Mouse (Mus musculus) heart, embryonic 13.5 days (tissue): ENCODE data around the gene Sprr2f. TPM values are rescaled to one million over a fixed set of nuclear protein-coding genes. Genes with fewer than 3 reads are reported as not detected.

Source experiments
- ATAC-seq: fragments of 200-750 bp; cut with Nextera tagmentation; 2 replicates; pipeline ENCODE4 v1.8.0; 2017; ENCODE audit warnings: moderate TSS enrichment; ENCODE audit not compliant: insufficient number of reproducible peaks, low FRiP score, low TSS enrichment; ENCODE audit errors: extremely low read depth
- H3K27ac ChIP-seq: fragments of 300-500 bp; sonication (generic); replicated peaks from 2 replicates; pipeline ENCODE4 v1.5.1; 2015; ENCODE audit warnings: moderate library complexity, mild to moderate bottlenecking, inconsistent platforms
- H3K27me3 ChIP-seq: fragments of 300-500 bp; sonication (generic); replicated peaks from 2 replicates; pipeline ENCODE4 v1.6.1; 2015; ENCODE audit warnings: mild to moderate bottlenecking, inconsistent platforms
- H3K36me3 ChIP-seq: fragments of 300-500 bp; sonication (generic); 2 replicates; pipeline ENCODE4 v1.6.1; 2015; ENCODE audit warnings: mild to moderate bottlenecking, inconsistent platforms
- H3K4me1 ChIP-seq: fragments of 300-500 bp; sonication (generic); 2 replicates; pipeline ENCODE4 v1.6.1; 2015; ENCODE audit warnings: inconsistent platforms
- H3K4me2 ChIP-seq: fragments of 300-500 bp; sonication (generic); 2 replicates; pipeline ENCODE4 v1.6.1; 2015; ENCODE audit warnings: inconsistent platforms, mild to moderate bottlenecking, moderate library complexity
- H3K4me3 ChIP-seq: fragments of 300-500 bp; sonication (generic); 2 replicates; pipeline ENCODE4 v1.5.1; 2015; ENCODE audit warnings: moderate library complexity, mild to moderate bottlenecking, inconsistent platforms
- H3K9ac ChIP-seq: fragments of 300-500 bp; sonication (generic); 2 replicates; pipeline ENCODE4 v1.6.1; 2015; ENCODE audit warnings: inconsistent platforms, mild to moderate bottlenecking, moderate library complexity
- H3K9me3 ChIP-seq: fragments of 300-500 bp; sonication (generic); 2 replicates; pipeline ENCODE4 v1.6.1; 2016; ENCODE audit warnings: inconsistent platforms
- WGBS: fragments of 180-500 bp; shearing (Covaris S2); methylation state at CpG from one replicate; pipeline ENCODE4 v1.1.7; 2015; ENCODE audit warnings: mixed read lengths; 5-methylcytosine and 5-hydroxymethylcytosine counted together
- polyA plus RNA-seq: library from polyadenylated mRNA; unstranded; fragments of >200 nt; fragmentation: Nextera tagmentation; extraction: Ambion mirVana; gene quantifications from 2 replicates; pipeline ENCODE4 v1.2.1, GENCODE M21; 2015

The Sprr2f gene
- not detected in 2 replicates for polyA plus RNA-seq

- 50% methylated on average over 3 of the region's 3 CpGs for WGBS
- no peak for ATAC-seq
- no peak within 1 kb of the TSS for H3K4me3 ChIP-seq
- no peaks in the 10 kb centered on the region for H3K36me3 ChIP-seq
- H3K4me1 ChIP-seq = no peaks in the 10 kb centered on the region
- no peaks in the 10 kb centered on the region for H3K27me3 ChIP-seq
- no peak within 1 kb of the TSS for H3K9ac ChIP-seq
- no peaks in the 10 kb centered on the region for H3K9me3 ChIP-seq
- H3K27ac ChIP-seq = no peak within 1 kb of the TSS
- no peak within 1 kb of the TSS for H3K4me2 ChIP-seq
These were observed at the start of gene Sprr2f for GRCm38 (mm10) chr3:92364887-92365286. Sprr2f (plus strand) TSS chr3:92365187.

GRCm38 (mm10) chr3:92316320-92316719 is 48.7 kb upstream of the Sprr2f start, which contains the start of gene Sprr2b:
Sprr2b (plus strand) TSS chr3:92316620.
- Histone ChIP-seq H3K9me3 (no peaks in the 10 kb centered on the region), H3K27me3 (no peaks in the 10 kb centered on the region), H3K4me3 (no peak within 1 kb of the TSS), H3K4me1 (no peaks in the 10 kb centered on the region), H3K9ac (no peak within 1 kb of the TSS), H3K36me3 (no peaks in the 10 kb centered on the region), H3K27ac (no peak within 1 kb of the TSS), H3K4me2 (no peak within 1 kb of the TSS)
- no peak for ATAC-seq
- 72% methylated on average over 2 of the region's 2 CpGs for WGBS

- Histone ChIP-seq H3K36me3 (no peaks in the 10 kb centered on the region), H3K4me3 (no peak overlapping the region), H3K9ac (no peak overlapping the region), H3K4me1 (no peaks in the 10 kb centered on the region), H3K9me3 (no peaks in the 10 kb centered on the region), H3K4me2 (no peak overlapping the region), H3K27me3 (no peaks in the 10 kb centered on the region), H3K27ac (no peak overlapping the region)
- 76% methylated on average over 2 of the region's 2 CpGs for WGBS
- ATAC-seq = no peak
These were observed 47.6 kb upstream of the Sprr2f start for GRCm38 (mm10) chr3:92317384-92317783.

- WGBS = 76% methylated on average over 1 of the region's 1 CpGs
- Histone ChIP-seq H3K4me3 (no peak overlapping the region), H3K4me2 (no peak overlapping the region), H3K27me3 (no peaks in the 10 kb centered on the region), H3K27ac (no peak overlapping the region), H3K9me3 (no peaks in the 10 kb centered on the region), H3K9ac (no peak overlapping the region), H3K4me1 (no peaks in the 10 kb centered on the region), H3K36me3 (no peaks in the 10 kb centered on the region)
- ATAC-seq = no peak
These were observed 28.7 kb upstream of the Sprr2f start for GRCm38 (mm10) chr3:92336278-92336677.

- Histone ChIP-seq H3K27ac (no peak within 1 kb of the TSS), H3K36me3 (no peaks in the 10 kb centered on the region), H3K9ac (no peak within 1 kb of the TSS), H3K9me3 (no peaks in the 10 kb centered on the region), H3K4me1 (no peaks in the 10 kb centered on the region), H3K4me3 (no peak within 1 kb of the TSS), H3K4me2 (no peak within 1 kb of the TSS), H3K27me3 (no peaks in the 10 kb centered on the region)
- 83% methylated on average over 5 of the region's 5 CpGs for WGBS
- no peak for ATAC-seq
These were observed 26.1 kb upstream of the Sprr2f start, which contains the start of gene Sprr2d for GRCm38 (mm10) chr3:92338840-92339239. Sprr2d (plus strand) TSS chr3:92339140.

GRCm38 (mm10) chr3:92351843-92352242 is 13.1 kb upstream of the Sprr2f start, which contains the start of gene Sprr2e:
Sprr2e (plus strand) TSS chr3:92352143.
- H3K4me2 ChIP-seq = no peak within 1 kb of the TSS
- WGBS = 77% methylated on average over 2 of the region's 2 CpGs
- no peaks in the 10 kb centered on the region for H3K9me3 ChIP-seq
- ATAC-seq = no peak
- H3K9ac ChIP-seq = no peak within 1 kb of the TSS
- no peaks in the 10 kb centered on the region for H3K36me3 ChIP-seq
- no peak within 1 kb of the TSS for H3K27ac ChIP-seq
- no peak within 1 kb of the TSS for H3K4me3 ChIP-seq
- H3K27me3 ChIP-seq = no peaks in the 10 kb centered on the region
- no peaks in the 10 kb centered on the region for H3K4me1 ChIP-seq

- no peak overlapping the region for H3K9ac ChIP-seq
- H3K4me1 ChIP-seq = no peaks in the 10 kb centered on the region
- H3K36me3 ChIP-seq = no peaks in the 10 kb centered on the region
- no peaks in the 10 kb centered on the region; the same call in 1 of the 2 replicates for H3K9me3 ChIP-seq
- no peaks in the 10 kb centered on the region for H3K27me3 ChIP-seq
- H3K4me3 ChIP-seq = no peak overlapping the region
- H3K27ac ChIP-seq = no peak overlapping the region
- no peak overlapping the region for H3K4me2 ChIP-seq
- ATAC-seq = no peak
These were observed 3.4 kb upstream of the Sprr2f start for GRCm38 (mm10) chr3:92361619-92362018.

GRCm38 (mm10) chr3:92373613-92374012 is 8.6 kb downstream of the Sprr2f start:
- no peak for ATAC-seq
- WGBS = 69% methylated on average over 2 of the region's 2 CpGs
- Histone ChIP-seq H3K9me3 (no peaks in the 10 kb centered on the region), H3K36me3 (no peaks in the 10 kb centered on the region), H3K4me1 (no peaks in the 10 kb centered on the region), H3K27ac (no peak overlapping the region), H3K27me3 (no peaks in the 10 kb centered on the region), H3K4me3 (no peak overlapping the region), H3K9ac (no peak overlapping the region), H3K4me2 (no peak overlapping the region)

- H3K9ac ChIP-seq = no peak within 1 kb of the TSS
- no peak for ATAC-seq
- no peaks in the 10 kb centered on the region for H3K9me3 ChIP-seq
- H3K36me3 ChIP-seq = no peaks in the 10 kb centered on the region
- no peaks in the 10 kb centered on the region for H3K27me3 ChIP-seq
- H3K4me2 ChIP-seq = no peak within 1 kb of the TSS
- no peaks in the 10 kb centered on the region for H3K4me1 ChIP-seq
- no peak within 1 kb of the TSS for H3K27ac ChIP-seq
- no peak within 1 kb of the TSS for H3K4me3 ChIP-seq
- 64% methylated on average over 1 of the region's 1 CpGs for WGBS
These were observed 20.4 kb downstream of the Sprr2f start, which contains the start of gene Sprr2h for GRCm38 (mm10) chr3:92385385-92385784. Sprr2h (plus strand) TSS chr3:92385685.

GRCm38 (mm10) chr3:92394301-92394700 is 29.3 kb downstream of the Sprr2f start:
- WGBS = 49% methylated on average over 1 of the region's 1 CpGs
- H3K9me3 ChIP-seq = no peaks in the 10 kb centered on the region
- H3K4me3 ChIP-seq = no peak overlapping the region
- H3K9ac ChIP-seq = no peak overlapping the region
- no peak overlapping the region for H3K27ac ChIP-seq
- no peaks in the 10 kb centered on the region for H3K36me3 ChIP-seq
- H3K27me3 ChIP-seq = no peaks in the 10 kb centered on the region
- ATAC-seq = no peak
- H3K4me1 ChIP-seq = no peaks in the 10 kb centered on the region
- H3K4me2 ChIP-seq = no peak overlapping the region

GRCm38 (mm10) chr3:92407691-92408090 is 42.7 kb downstream of the Sprr2f start, which contains the start of gene Sprr2i:
Sprr2i (plus strand) TSS chr3:92407991.
- no peaks in the 10 kb centered on the region for H3K9me3 ChIP-seq
- ATAC-seq = no peak
- 75% methylated on average over 2 of the region's 2 CpGs for WGBS
- no peak within 1 kb of the TSS for H3K4me3 ChIP-seq
- no peaks in the 10 kb centered on the region for H3K27me3 ChIP-seq
- H3K27ac ChIP-seq = no peak within 1 kb of the TSS
- no peak within 1 kb of the TSS for H3K9ac ChIP-seq
- H3K4me1 ChIP-seq = no peaks in the 10 kb centered on the region
- H3K36me3 ChIP-seq = no peaks in the 10 kb centered on the region
- no peak within 1 kb of the TSS for H3K4me2 ChIP-seq
